Mouse (Mus musculus): ENCODE results near the gene Ddit4.

- TF ChIP-seq CHD1 (IDR thresholded peaks at IDR 0.05; ENCODE audit: low read depth, low read length): no peak; the same call in 1 of the 2 replicates
- TF ChIP-seq BHLHE40 (IDR thresholded peaks at IDR 0.05; ENCODE audit: low read depth, low read length): peak; percentile 74
- TF ChIP-seq CTCF (conservative IDR thresholded peaks at IDR 0.05 in 1 of 2, IDR thresholded peaks at IDR 0.05 in 1 of 2; ENCODE audit: low read depth in 2 of 2, low read length in 2 of 2): 0 out of 4 replicates have a peak, but pooled peaks of 1 of the 2 experiments have one; percentile 2
- 0 out of 2 replicates have a peak, but pooled peaks have one; percentile 28 for TF ChIP-seq EP300 (IDR thresholded peaks at IDR 0.05; ENCODE audit: low read length)
- no peak for TF ChIP-seq JUN (IDR thresholded peaks at IDR 0.05; ENCODE audit: insufficient read depth, low read depth, low read length)
- TF ChIP-seq UBTF (IDR thresholded peaks at IDR 0.05; ENCODE audit: low read depth, low read length): peak; percentile 30; the same call in 1 of the 2 replicates
These were observed 632 bp upstream of the Ddit4 start for GRCm38 (mm10) chr10:59952152-59952780.
